Mouse (Mus musculus) thymus, postnatal 10 days (tissue): ENCODE measurements around the gene Ptcd3.
"Not testable (repeated sequence)": the region's sequence is repeated elsewhere in the genome, so short reads cannot be mapped to it uniquely, and the experiment has no call there.

Experiments
- DNase-seq, 2 experiments: peaks; one replicate each; pipeline ENCODE4 v3.0.0; 2021; ENCODE audit warnings: low spot score in 2 of 2

Ptcd3 gene

GRCm38 (mm10) chr6:71871396-71871795, 37.2 kb downstream of the Ptcd3 start:
- peak; percentile 16 to 36 for DNase-seq

GRCm38 (mm10) chr6:71868809-71869208, 39.7 kb downstream of the Ptcd3 start:
- peak in 1 of 2 experiments; percentile 18 for DNase-seq

- DNase-seq, result no peak
Measured at GRCm38 (mm10) chr6:71867751-71868150, 40.8 kb downstream of the Ptcd3 start.

GRCm38 (mm10) chr6:71846906-71847305, 61.6 kb downstream of the Ptcd3 start:
- not testable (repeated sequence) for DNase-seq

- no peak for DNase-seq
Measured at GRCm38 (mm10) chr6:71840597-71841290, 67.8 kb downstream of the Ptcd3 start.

GRCm38 (mm10) chr6:71839815-71840214, 68.7 kb downstream of the Ptcd3 start:
- no peak for DNase-seq

- DNase-seq, result no peak
Measured at GRCm38 (mm10) chr6:71836811-71837210, 71.7 kb downstream of the Ptcd3 start.

GRCm38 (mm10) chr6:71831581-71831960, 77.0 kb downstream of the Ptcd3 start:
- DNase-seq, result peak; percentile 90 to 94

- peak; percentile 93 for DNase-seq
Measured at GRCm38 (mm10) chr6:71830690-71831580, 77.6 kb downstream of the Ptcd3 start, which contains the start of gene Immt. Immt (plus strand) TSS chr6:71831331.
